Mouse (Mus musculus): ENCODE measurements at regions not wholly inside any gene's neighbourhood (a gene's known extent, or its start where the extent isn't known, plus 50 kb on each side); places are given as distances from the start of the nearest gene placed in this dataset.

DNA sequence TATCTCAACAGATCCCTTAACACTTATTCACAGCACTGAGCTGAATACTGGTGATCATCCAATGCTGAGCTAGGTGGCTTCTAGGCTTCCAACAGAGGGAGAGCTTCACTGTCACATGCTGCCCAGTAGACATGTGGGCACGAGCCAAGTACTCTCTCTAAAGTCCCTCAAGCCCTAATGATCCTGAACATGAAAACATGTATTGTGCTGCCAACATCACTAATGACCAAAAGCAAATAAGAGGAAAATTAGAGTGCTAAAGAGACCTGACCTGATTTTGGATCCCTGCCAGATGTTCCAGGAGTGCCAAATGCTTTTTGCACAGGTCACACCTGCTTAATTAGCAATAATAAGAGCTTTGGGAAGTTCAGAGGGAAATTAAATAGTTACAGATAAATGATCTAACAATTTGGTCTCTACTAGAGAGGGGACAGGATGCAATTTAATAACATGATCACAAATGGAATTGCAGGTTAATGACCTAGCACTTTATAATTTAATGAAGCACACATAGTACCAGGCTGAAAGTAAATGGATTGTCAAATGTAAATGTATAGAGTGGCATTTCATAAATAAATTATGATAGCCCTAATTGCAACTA is 215.6 kb upstream of the Ins1 start:
- no peak overlapping the region for H3K4me2 ChIP-seq
- H3K4me3 ChIP-seq (replicated peaks): no peak overlapping the region
- no peaks in the 10 kb centered on the region for H3K4me1 ChIP-seq (replicated peaks)
- ATAC-seq (ENCODE audit: insufficient number of reproducible peaks, insufficient read depth, low FRiP score, low TSS enrichment, low read depth): 0 out of 2 replicates have a peak, but pooled peaks have one; percentile 20
- H3K9ac ChIP-seq (replicated peaks): no peak overlapping the region
- H3K27ac ChIP-seq: no peak overlapping the region
- 18% methylated on average over 1 of the region's 1 CpGs for WGBS
- H3K36me3 ChIP-seq: no peaks in the 10 kb centered on the region
- no peaks in the 10 kb centered on the region for H3K27me3 ChIP-seq
- no peaks in the 10 kb centered on the region for H3K9me3 ChIP-seq

DNA sequence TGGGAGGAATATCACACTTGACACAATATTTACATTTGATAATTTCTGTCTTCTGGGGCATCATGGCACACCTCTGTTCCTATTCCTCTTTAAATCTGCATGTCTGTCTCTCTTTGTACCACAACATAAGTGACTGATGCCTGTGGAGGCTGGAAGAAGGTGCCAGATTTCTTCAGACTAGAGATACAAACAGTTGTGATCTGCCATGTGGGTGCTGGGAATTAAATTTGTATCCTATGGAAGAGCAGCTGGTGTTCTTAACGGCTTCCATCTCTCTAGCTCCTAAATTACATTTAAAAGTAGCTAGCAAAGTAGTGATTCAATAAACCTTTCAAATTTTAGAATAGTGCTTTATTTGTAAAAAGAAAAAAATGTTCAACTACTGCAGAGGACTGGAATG is 195.3 kb upstream of the Ins1 start:
- no peak overlapping the region for H3K4me2 ChIP-seq
- WGBS: 84% methylated on average over 1 of the region's 1 CpGs
- H3K4me1 ChIP-seq (replicated peaks): peaks cover 14% of the 10 kb centered on the region
- no peak for ATAC-seq (ENCODE audit: insufficient number of reproducible peaks, insufficient read depth, low FRiP score, low TSS enrichment, low read depth)
- H3K36me3 ChIP-seq: no peaks in the 10 kb centered on the region
- no peak overlapping the region for H3K27ac ChIP-seq
- no peak overlapping the region for H3K9ac ChIP-seq (replicated peaks)
- H3K9me3 ChIP-seq: no peaks in the 10 kb centered on the region
- H3K27me3 ChIP-seq: no peaks in the 10 kb centered on the region
- H3K4me3 ChIP-seq (replicated peaks): no peak overlapping the region

DNA sequence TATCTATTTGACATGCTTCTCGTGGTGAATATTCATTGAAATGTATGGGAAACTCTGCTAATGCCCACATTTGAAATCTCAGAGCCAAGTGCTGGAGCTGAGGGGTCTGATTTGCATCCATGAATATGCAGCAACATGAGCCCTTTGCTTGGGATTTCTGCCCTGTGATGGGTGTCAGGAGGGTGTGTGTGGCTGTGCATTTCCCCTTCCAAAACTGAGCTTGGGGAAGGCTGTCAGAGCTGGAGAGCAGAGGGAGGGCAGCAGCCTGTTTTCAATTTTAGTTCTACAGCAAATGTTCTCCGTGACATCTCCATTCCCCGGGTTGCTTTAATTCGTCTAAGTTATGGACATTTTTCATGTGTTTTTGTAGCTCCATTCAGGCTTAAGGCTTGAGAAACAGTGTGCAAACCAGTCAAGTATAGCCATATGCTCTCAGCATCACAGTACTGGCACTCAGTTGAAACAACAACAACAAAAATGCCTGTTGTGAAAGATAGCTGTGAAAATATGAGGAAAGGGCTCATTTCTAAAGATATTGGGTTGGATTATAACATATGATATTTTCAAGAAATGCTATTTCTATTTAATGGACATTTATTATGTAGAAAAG is 194.1 kb upstream of the Ins1 start:
- Histone ChIP-seq H3K9me3 (no peaks in the 10 kb centered on the region), H3K4me1 (replicated peaks) (peaks cover 14% of the 10 kb centered on the region), H3K9ac (replicated peaks) (no peak overlapping the region), H3K4me3 (replicated peaks) (no peak overlapping the region), H3K4me2 (no peak overlapping the region), H3K36me3 (no peaks in the 10 kb centered on the region), H3K27ac (0 out of 2 replicates have a peak overlapping the region, but pooled peaks have one; percentile 2), H3K27me3 (no peaks in the 10 kb centered on the region)
- WGBS: 54% methylated on average over 4 of the region's 4 CpGs
- ATAC-seq (ENCODE audit: insufficient number of reproducible peaks, insufficient read depth, low FRiP score, low TSS enrichment, low read depth): no peak

DNA sequence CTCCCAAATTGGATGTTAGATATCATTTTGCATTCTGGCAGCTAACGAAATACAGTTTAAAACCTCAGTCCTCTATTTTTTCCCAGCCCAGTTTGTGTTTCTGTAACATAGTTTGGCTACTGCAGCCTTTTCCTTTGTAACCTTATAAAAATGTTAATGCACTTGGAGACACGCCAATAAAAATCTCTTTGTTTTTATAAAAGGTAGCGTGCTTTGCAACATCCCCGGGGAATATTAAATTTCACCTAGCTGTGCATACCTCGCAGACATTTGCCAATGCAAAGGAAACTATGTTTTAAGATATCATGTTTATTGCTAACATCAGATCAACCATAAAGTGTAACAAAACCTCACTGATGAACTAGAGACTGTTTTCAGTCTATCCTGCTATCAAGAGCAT is 192.9 kb upstream of the Ins1 start:
- H3K36me3 ChIP-seq: no peaks in the 10 kb centered on the region
- 48% methylated on average over 5 of the region's 5 CpGs for WGBS
- H3K9me3 ChIP-seq: no peaks in the 10 kb centered on the region
- no peaks in the 10 kb centered on the region for H3K27me3 ChIP-seq
- no peak for ATAC-seq (ENCODE audit: insufficient number of reproducible peaks, insufficient read depth, low FRiP score, low TSS enrichment, low read depth)
- peaks cover 14% of the 10 kb centered on the region for H3K4me1 ChIP-seq (replicated peaks)
- no peak overlapping the region for H3K9ac ChIP-seq (replicated peaks)
- H3K4me2 ChIP-seq: no peak overlapping the region
- no peak overlapping the region for H3K27ac ChIP-seq
- no peak overlapping the region for H3K4me3 ChIP-seq (replicated peaks)

DNA sequence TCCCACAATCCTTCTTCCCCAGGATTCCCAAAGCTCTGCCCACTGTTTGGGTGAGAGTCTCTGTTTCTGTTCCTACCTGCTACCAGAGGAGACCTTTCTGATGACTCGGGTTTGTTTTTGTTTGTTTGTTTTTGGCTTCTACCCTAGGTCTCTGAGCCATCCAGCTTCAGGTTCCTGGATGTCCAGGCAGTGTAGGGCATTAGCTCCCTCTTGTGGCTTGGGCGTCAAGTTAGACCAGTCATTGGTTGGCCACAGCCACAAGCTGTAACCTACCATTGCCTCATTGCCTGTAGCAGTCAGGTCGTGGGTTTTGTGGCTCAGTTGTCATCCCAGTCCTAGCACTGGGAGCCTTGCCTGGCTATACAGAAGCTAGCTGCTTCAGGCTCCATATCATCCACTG is 185.1 kb upstream of the Ins1 start:
- no peaks in the 10 kb centered on the region for H3K9me3 ChIP-seq
- no peaks in the 10 kb centered on the region for H3K36me3 ChIP-seq
- no peak overlapping the region for H3K4me3 ChIP-seq (replicated peaks)
- no peak overlapping the region for H3K9ac ChIP-seq (replicated peaks)
- H3K27me3 ChIP-seq: no peaks in the 10 kb centered on the region
- ATAC-seq (ENCODE audit: insufficient number of reproducible peaks, insufficient read depth, low FRiP score, low TSS enrichment, low read depth): no peak
- 35% methylated on average over 3 of the region's 3 CpGs for WGBS
- no peak overlapping the region for H3K27ac ChIP-seq
- H3K4me1 ChIP-seq (replicated peaks): no peaks in the 10 kb centered on the region
- H3K4me2 ChIP-seq: no peak overlapping the region

DNA sequence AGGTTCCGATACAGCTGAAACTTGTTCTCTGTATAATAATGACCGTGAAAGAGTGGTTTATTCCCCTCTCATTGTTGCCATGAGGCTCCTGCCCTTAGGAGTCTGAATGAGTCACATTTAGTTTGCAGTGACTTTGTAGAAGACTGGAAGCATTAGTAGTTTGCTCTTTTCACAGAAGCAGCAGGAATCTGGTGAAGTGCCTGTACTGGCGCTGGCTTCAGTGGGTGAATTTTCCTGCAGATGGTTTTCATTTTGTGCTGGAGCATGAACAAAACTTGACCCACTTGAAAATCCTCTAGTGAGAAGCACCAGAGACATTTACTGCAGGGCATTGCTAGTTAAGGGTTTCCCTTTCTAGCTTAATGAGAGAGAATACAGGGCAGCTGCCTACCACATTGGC is 151.7 kb upstream of the Ins1 start:
- Histone ChIP-seq H3K9ac (replicated peaks) (no peak overlapping the region), H3K4me3 (replicated peaks) (no peak overlapping the region), H3K36me3 (no peaks in the 10 kb centered on the region), H3K4me1 (replicated peaks) (no peaks in the 10 kb centered on the region), H3K27ac (no peak overlapping the region), H3K4me2 (no peak overlapping the region), H3K27me3 (no peaks in the 10 kb centered on the region), H3K9me3 (peaks cover 6% of the 10 kb centered on the region; the same call in 1 of the 2 replicates)
- ATAC-seq (ENCODE audit: insufficient number of reproducible peaks, insufficient read depth, low FRiP score, low TSS enrichment, low read depth): no peak
- 58% methylated on average over 3 of the region's 3 CpGs for WGBS
